Mouse (Mus musculus): ENCODE measurements around the gene 2410002F23Rik. TPM values are rescaled to one million over a fixed set of nuclear protein-coding genes. Genes with fewer than 3 reads are reported as not detected.
A peak's percentile ranks its signal among the peaks of the same experiment; 100 is the strongest.
"Not testable (repeated sequence)": the region's sequence is repeated elsewhere in the genome, so short reads cannot be mapped to it uniquely, and the experiment has no call there.

Gene 2410002F23Rik
- polyA plus RNA-seq, 1 experiment from 2014 or later: 216 TPM

DNA sequence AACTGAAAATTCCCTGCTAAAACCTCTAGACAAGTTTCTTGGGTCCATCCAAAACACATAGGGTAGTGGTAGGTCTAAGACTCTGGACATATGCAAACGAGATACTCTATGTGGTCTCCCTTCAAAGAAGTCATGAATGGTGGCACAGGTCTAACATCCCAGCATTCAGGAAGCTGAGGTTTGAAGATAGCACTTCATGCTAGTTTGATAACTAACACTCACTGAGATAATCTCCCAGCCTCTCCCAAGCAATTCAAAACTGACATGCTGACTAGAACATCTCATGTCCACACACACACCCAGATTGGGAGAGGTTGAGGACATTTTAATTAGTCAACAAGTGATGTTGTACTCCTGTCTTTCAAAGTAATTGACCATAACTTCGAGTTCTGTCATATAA, 6.6 kb upstream of the 2410002F23Rik start:
- no peak overlapping the region for H3K27ac ChIP-seq (ENCODE audit: low read depth, low read length)
- no peaks in the 10 kb centered on the region for H3K36me3 ChIP-seq (ENCODE audit: control insufficient read depth, insufficient read depth, low read length)
- ATAC-seq: no peak
- H3K4me3 ChIP-seq (ENCODE audit: low read length): no peak overlapping the region
- H3K4me2 ChIP-seq (ENCODE audit: low read length): no peak overlapping the region
- 57% methylated on average over 2 of the region's 2 CpGs for WGBS
- no peak overlapping the region for H3K9ac ChIP-seq (ENCODE audit: low read depth, low read length)
- no peaks in the 10 kb centered on the region for H3K4me1 ChIP-seq (ENCODE audit: control insufficient read depth, insufficient read depth, low read depth, low read length)
- no peaks in the 10 kb centered on the region for H3K9me3 ChIP-seq (ENCODE audit: control insufficient read depth, low read length)
- no peaks in the 10 kb centered on the region for H3K27me3 ChIP-seq (replicated peaks; ENCODE audit: control insufficient read depth, insufficient read depth, low read length)

DNA sequence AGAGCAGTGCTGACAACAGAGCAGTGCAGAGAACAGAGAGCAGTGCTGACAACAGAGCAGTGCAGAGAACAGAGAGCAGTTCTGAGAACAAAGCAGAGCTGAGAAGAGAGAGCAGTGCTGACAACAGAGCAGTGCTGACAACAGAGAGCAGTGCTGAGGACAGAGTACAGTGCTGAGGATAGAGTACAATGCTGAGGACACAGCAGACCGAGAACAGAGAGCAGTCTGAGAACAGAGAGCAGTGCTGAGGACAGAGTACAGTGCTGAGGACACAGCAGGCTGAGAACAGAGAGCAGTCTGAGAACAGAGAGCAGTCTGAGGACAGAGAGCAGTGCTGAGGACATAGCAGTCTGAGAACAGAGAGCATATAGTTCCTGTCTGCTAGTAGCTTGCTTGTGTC, 5.8 kb upstream of the 2410002F23Rik start:
- Histone ChIP-seq H3K4me3 (ENCODE audit: low read length) (no peak overlapping the region), H3K27me3 (replicated peaks; ENCODE audit: control insufficient read depth, insufficient read depth, low read length) (no peaks in the 10 kb centered on the region), H3K4me1 (ENCODE audit: control insufficient read depth, insufficient read depth, low read depth, low read length) (peaks cover 5% of the 10 kb centered on the region), H3K4me2 (ENCODE audit: low read length) (no peak overlapping the region), H3K27ac (ENCODE audit: low read depth, low read length) (no peak overlapping the region), H3K9ac (ENCODE audit: low read depth, low read length) (no peak overlapping the region), H3K36me3 (ENCODE audit: control insufficient read depth, insufficient read depth, low read length) (no peaks in the 10 kb centered on the region), H3K9me3 (ENCODE audit: control insufficient read depth, low read length) (no peaks in the 10 kb centered on the region)
- 81% methylated on average over 1 of the region's 1 CpGs for WGBS
- ATAC-seq: no peak

DNA sequence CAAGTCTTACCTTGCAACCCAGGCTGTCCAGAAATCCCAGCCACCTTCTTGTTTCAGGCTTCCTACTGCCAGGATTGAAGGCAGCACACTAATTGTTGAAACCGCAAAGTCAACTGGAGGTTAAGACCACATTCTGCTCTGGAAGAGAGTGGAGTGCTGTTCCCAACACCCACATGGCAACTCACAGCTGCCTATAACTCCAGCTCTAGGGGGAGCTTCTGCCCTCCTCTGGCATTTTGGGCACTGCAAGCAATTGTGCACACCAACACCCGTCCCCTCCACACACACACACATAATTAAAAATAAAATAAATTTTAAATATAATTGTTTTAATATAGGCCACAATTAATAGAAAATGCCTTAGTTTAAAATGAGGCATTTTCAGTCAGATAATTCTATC, 5.4 kb upstream of the 2410002F23Rik start:
- ATAC-seq: no peak
- no peak overlapping the region for H3K4me3 ChIP-seq (ENCODE audit: low read length)
- peaks cover 5% of the 10 kb centered on the region for H3K4me1 ChIP-seq (ENCODE audit: control insufficient read depth, insufficient read depth, low read depth, low read length)
- H3K27ac ChIP-seq (ENCODE audit: low read depth, low read length): no peak overlapping the region
- no peak overlapping the region for H3K9ac ChIP-seq (ENCODE audit: low read depth, low read length)
- H3K9me3 ChIP-seq (ENCODE audit: control insufficient read depth, low read length): no peaks in the 10 kb centered on the region
- no peaks in the 10 kb centered on the region for H3K27me3 ChIP-seq (replicated peaks; ENCODE audit: control insufficient read depth, insufficient read depth, low read length)
- H3K4me2 ChIP-seq (ENCODE audit: low read length): no peak overlapping the region
- WGBS: 77% methylated on average over 2 of the region's 2 CpGs
- no peaks in the 10 kb centered on the region for H3K36me3 ChIP-seq (ENCODE audit: control insufficient read depth, insufficient read depth, low read length)

DNA sequence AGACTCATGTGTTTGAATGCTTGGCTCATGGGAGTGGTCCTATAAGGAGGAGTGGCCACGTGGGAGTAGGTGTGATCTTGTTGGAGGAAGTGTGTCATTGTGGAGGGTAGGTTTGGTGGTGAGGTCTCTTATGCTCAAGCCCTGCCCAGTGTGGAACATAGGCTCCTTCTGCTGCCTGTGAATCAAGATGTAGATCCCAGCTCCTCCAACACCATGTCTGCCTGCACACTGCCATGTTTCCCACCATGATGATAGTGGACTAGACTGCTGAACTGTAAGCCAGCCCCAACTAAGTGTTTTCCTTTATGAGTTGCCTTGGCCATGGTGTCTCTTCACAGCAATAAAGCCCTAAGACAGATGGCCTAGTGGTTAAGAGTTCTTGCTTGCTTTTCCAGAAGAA, 2.4 kb upstream of the 2410002F23Rik start:
- Histone ChIP-seq H3K9me3 (ENCODE audit: control insufficient read depth, low read length) (no peaks in the 10 kb centered on the region), H3K4me2 (ENCODE audit: low read length) (no peak overlapping the region), H3K27me3 (replicated peaks; ENCODE audit: control insufficient read depth, insufficient read depth, low read length) (no peaks in the 10 kb centered on the region), H3K4me1 (ENCODE audit: control insufficient read depth, insufficient read depth, low read depth, low read length) (peaks cover 15% of the 10 kb centered on the region), H3K4me3 (ENCODE audit: low read length) (no peak overlapping the region), H3K36me3 (ENCODE audit: control insufficient read depth, insufficient read depth, low read length) (peaks cover 4% of the 10 kb centered on the region), H3K27ac (ENCODE audit: low read depth, low read length) (no peak overlapping the region), H3K9ac (ENCODE audit: low read depth, low read length) (no peak overlapping the region)
- no peak for ATAC-seq
- 64% methylated on average over 1 of the region's 1 CpGs for WGBS

DNA sequence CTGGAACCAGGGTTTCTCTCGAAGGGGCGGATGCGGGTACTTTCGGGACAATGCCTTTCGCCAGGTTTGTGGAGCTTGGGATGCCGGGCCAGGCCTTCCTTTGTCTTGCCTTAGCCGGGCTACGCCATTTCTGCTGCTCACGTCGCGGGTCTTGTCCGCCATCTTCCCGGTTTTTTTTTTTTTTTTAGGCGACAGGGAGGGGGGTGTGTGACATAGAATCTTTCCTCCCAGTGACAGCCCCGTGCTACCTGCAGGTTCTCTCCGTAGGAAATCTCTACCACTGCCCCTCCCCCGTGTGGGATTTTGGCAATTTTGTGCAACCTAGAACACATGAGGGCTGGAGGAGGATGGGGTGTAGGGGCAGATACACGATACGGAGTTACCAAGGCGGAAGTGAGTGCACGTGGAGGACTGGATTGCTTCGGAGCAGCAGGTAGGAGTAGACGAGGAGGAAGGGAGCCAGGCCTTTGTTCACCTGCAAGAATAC, 505 bp downstream of the 2410002F23Rik start:
- WGBS: under 1% methylated on average over 23 of the region's 23 CpGs
- Histone ChIP-seq H3K4me2 (ENCODE audit: low read length) (peak overlapping the region; percentile 86), H3K36me3 (ENCODE audit: control insufficient read depth, insufficient read depth, low read length) (peaks cover 18% of the 10 kb centered on the region), H3K4me1 (ENCODE audit: control insufficient read depth, insufficient read depth, low read depth, low read length) (peaks cover 21% of the 10 kb centered on the region), H3K9ac (ENCODE audit: low read depth, low read length) (peak overlapping the region; percentile 92), H3K27me3 (replicated peaks; ENCODE audit: control insufficient read depth, insufficient read depth, low read length) (no peaks in the 10 kb centered on the region), H3K27ac (ENCODE audit: low read depth, low read length) (peak overlapping the region; percentile 95), H3K4me3 (ENCODE audit: low read length) (peak overlapping the region; percentile 84), H3K9me3 (ENCODE audit: control insufficient read depth, low read length) (no peaks in the 10 kb centered on the region)
- ATAC-seq: peak; percentile 37

DNA sequence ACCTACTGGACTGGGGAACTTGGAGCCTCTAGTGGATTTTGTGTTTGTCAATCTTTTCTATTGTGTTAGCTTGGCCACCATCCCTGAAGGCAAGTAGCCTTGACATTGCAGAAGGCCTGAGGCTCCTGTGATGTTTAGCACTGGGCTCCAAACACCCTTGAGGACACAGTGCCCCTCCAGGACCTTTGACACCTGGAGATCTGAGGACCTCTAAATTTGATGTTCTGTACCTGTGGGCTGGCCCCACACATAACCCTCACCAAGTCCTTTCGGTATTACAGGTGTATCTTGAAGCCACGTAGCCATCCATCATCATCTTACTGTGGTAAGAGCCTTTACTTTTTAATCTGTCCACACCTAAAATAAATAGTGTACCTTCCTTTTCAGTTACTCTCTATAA, 1.4 kb downstream of the 2410002F23Rik start:
- Histone ChIP-seq H3K4me3 (ENCODE audit: low read length) (peak overlapping the region; percentile 84), H3K9me3 (ENCODE audit: control insufficient read depth, low read length) (no peaks in the 10 kb centered on the region), H3K36me3 (ENCODE audit: control insufficient read depth, insufficient read depth, low read length) (peaks cover 23% of the 10 kb centered on the region), H3K4me1 (ENCODE audit: control insufficient read depth, insufficient read depth, low read depth, low read length) (peaks cover 21% of the 10 kb centered on the region), H3K27ac (ENCODE audit: low read depth, low read length) (no peak overlapping the region), H3K9ac (ENCODE audit: low read depth, low read length) (peak overlapping the region; percentile 92), H3K27me3 (replicated peaks; ENCODE audit: control insufficient read depth, insufficient read depth, low read length) (no peaks in the 10 kb centered on the region), H3K4me2 (ENCODE audit: low read length) (peak overlapping the region; percentile 86)
- 96% methylated on average over 2 of the region's 2 CpGs for WGBS
- no peak for ATAC-seq

DNA sequence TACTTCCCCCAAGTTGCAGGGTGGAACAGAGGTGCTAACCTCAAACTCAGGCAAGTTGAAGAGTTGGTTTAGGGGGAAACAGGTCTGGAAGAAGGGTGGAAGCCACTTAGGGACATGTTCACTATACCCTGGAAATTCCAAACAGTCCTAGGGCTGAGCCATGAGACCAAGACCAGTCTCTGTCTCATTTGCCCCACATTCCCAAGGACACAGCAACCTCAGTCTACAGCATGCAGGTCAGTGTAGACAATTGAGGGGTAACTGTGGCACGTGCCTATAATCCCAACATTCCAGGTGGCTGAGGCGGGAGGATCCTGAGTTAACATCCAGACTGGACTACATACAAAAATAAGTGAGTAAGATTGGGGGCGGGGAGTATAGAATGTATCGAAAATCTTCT, 2.7 kb downstream of the 2410002F23Rik start:
- Histone ChIP-seq H3K27me3 (replicated peaks; ENCODE audit: control insufficient read depth, insufficient read depth, low read length) (no peaks in the 10 kb centered on the region), H3K4me1 (ENCODE audit: control insufficient read depth, insufficient read depth, low read depth, low read length) (peaks cover 21% of the 10 kb centered on the region), H3K27ac (ENCODE audit: low read depth, low read length) (no peak overlapping the region), H3K36me3 (ENCODE audit: control insufficient read depth, insufficient read depth, low read length) (peaks cover 33% of the 10 kb centered on the region), H3K9me3 (ENCODE audit: control insufficient read depth, low read length) (no peaks in the 10 kb centered on the region), H3K9ac (ENCODE audit: low read depth, low read length) (no peak overlapping the region), H3K4me3 (ENCODE audit: low read length) (no peak overlapping the region), H3K4me2 (ENCODE audit: low read length) (no peak overlapping the region)
- WGBS: 87% methylated on average over 4 of the region's 4 CpGs
- ATAC-seq: no peak

DNA sequence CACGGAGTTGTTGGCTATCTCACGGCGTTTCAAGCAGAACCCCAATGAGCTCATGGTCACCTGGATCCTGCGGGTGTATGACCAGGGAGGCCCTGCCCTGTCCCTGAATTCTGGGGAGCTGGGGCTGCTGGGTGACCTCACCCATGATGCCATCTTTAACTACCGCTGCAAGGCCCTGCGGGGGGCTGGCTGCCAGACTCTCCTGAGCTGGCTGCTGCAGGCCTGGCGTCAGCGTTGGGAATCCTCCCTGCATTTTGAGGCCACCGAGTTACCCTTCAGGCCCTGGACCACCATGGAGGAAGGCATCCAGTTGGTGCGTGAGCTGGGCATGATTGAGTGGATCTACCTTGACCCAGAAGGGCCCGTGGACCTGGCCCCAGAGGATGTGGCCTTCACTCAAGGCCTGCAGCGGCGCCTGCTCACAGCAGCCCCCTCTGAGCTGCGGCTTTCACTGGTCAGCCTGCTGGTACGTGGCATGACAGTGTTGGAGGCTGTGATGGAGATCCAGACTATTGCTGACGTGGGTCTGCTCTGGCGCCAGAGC, 4.3 kb downstream of the 2410002F23Rik start:
- H3K4me2 ChIP-seq (ENCODE audit: low read length); H3K9ac ChIP-seq (ENCODE audit: low read depth, low read length); H3K4me3 ChIP-seq (ENCODE audit: low read length); H3K9me3 ChIP-seq (ENCODE audit: control insufficient read depth, low read length); ATAC-seq; H3K27me3 ChIP-seq (replicated peaks; ENCODE audit: control insufficient read depth, insufficient read depth, low read length); H3K27ac ChIP-seq (ENCODE audit: low read depth, low read length): not testable (repeated sequence)
- peaks cover 33% of the 10 kb centered on the region for H3K36me3 ChIP-seq (ENCODE audit: control insufficient read depth, insufficient read depth, low read length)
- 94% methylated on average over 17 of the region's 17 CpGs for WGBS
- H3K4me1 ChIP-seq (ENCODE audit: control insufficient read depth, insufficient read depth, low read depth, low read length): peaks cover 16% of the 10 kb centered on the region

DNA sequence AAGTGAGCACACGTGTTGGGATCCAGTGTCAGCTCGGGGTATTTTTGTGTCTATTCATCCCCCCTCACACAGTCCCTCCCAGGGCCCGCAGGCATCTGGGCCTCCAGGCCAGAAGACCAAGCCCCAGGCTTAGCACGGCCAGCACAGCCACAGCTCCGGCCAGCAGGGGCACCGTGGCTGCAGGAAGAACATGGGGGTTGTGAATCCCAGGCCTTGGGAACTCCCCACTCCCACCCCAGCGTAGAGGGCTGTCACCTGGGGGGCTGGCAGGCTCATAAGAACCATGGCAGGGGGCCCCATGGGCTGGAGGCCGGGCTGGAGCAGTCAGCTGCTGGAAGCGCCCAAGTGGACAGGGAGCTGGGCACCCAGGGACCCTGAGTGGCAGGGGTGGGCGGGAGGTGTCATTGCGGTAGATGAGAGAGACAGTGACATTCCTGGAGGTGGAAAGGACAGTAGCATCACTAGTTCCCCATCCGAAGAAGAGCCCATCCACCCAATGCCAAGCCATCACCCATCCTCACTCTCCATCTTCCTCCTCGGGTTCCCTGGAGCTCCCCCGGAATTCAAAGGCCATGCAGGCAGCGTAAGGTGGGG, 6.6 kb downstream of the 2410002F23Rik start:
- H3K27me3 ChIP-seq (replicated peaks; ENCODE audit: control insufficient read depth, insufficient read depth, low read length): no peaks in the 10 kb centered on the region
- WGBS: 67% methylated on average over 15 of the region's 15 CpGs
- no peak overlapping the region for H3K4me3 ChIP-seq (ENCODE audit: low read length)
- H3K9me3 ChIP-seq (ENCODE audit: control insufficient read depth, low read length): no peaks in the 10 kb centered on the region
- no peak overlapping the region for H3K9ac ChIP-seq (ENCODE audit: low read depth, low read length)
- no peak overlapping the region for H3K4me2 ChIP-seq (ENCODE audit: low read length)
- peak; percentile 15; the same call in 1 of the 2 replicates for ATAC-seq
- peaks cover 11% of the 10 kb centered on the region for H3K4me1 ChIP-seq (ENCODE audit: control insufficient read depth, insufficient read depth, low read depth, low read length)
- H3K27ac ChIP-seq (ENCODE audit: low read depth, low read length): no peak overlapping the region
- H3K36me3 ChIP-seq (ENCODE audit: control insufficient read depth, insufficient read depth, low read length): peaks cover 33% of the 10 kb centered on the region
